Comparison of ENCODE assay signal across 21 mouse cellular contexts in the genomic region with DNA sequence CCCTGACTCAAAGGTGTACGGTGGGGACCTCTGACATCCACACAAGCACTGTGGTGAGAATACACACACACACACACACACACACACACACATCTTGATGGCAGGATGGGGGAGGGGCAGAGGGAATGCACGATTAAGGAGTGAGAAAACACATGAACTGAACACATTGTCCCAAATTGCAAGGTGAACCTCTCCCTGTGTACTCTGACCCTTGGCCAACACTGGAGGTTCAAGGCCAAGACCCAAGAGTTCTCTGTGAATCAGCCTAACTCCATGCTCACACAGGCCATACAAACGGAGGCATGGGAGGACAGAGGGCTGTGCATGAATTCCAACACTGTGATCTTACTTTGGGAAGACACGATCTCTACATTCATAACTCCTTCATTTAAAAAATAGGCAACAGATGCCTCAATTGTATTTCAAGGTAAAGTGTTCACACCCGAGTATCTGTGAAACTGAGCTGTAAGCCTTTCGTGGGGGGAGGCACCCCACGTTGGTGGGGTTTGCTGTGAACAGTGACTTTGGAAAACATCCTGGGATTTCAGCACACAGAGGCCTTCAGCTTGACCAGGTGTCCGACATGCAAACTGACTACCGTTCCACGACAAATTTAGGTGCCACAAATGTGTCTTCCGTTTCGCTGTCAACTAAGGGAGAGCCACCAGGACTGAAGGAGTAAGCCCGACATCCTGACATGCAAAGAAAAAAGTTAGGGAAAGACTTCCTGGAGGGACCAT. TPM values are rescaled to one million over a fixed set of nuclear protein-coding genes. Genes with fewer than 3 reads are reported as not detected.
DNase-seq lines count a peak whose midpoint lies in the region; ATAC-seq and TF ChIP-seq lines count a peak whose summit lies in the region.
"Had no signal": no experiment of that assay in that cellular context is flagged by ENCODE, and none has a peak within 500 bp of the region (broad histone marks: within the 10 kb centered on the region; RNA-seq: fewer than 3 reads in every experiment).

No protein-coding gene starts in this region.

- H3K4me1 ChIP-seq in megakaryocyte, embryonic 14.5 days, result peaks cover 77% of the 10 kb centered on the region
- H3K4me1 ChIP-seq in cortical plate, adult 2 months (ENCODE audit: control insufficient read depth, insufficient read depth, low read length), result no peaks in the 10 kb centered on the region

- DNase-seq in heart, adult 11 months, result peak; percentile 80
- DNase-seq in heart, adult 18-20 months, result no peak
- no peak for DNase-seq in layer of hippocampus, adult 2 months (ENCODE audit: low spot score in 2 of 2)
- no peak for DNase-seq in layer of hippocampus, adult 8-10 months (ENCODE audit: low spot score in 2 of 2)
- DNase-seq: adrenal gland, adult 8-10 months; adrenal gland, postnatal 25 days; B cell, adult 2 months; cerebellum, adult 11-12 months; cerebellum, adult 8-10 months; cerebellum, postnatal 10 days; cerebellum, postnatal 36 days; gastrocnemius, postnatal 25 days had no signal

- no peak for ATAC-seq in megakaryocyte, adult 5-6 weeks (ENCODE audit: poor library complexity, severe bottlenecking)
- ATAC-seq: activated CD4-positive, CD25-positive, alpha-beta regulatory T cell, adult 4 months; forebrain, embryonic 13.5 days; forebrain, embryonic 16.5 days had no signal

- peak overlapping the region; percentile 23 for H3K4me3 ChIP-seq in layer of hippocampus, adult 2 months
- peak overlapping the region; percentile 14 for H3K4me3 ChIP-seq in megakaryocyte, embryonic 14.5 days (replicated peaks)
- peak overlapping the region; percentile 96; the same call in 1 of the 2 replicates for H3K4me3 ChIP-seq in cortical plate, adult 2 months (ENCODE audit: insufficient read depth, low read length)
- H3K4me3 ChIP-seq: forebrain, embryonic 10.5 days; forebrain, embryonic 13.5 days; hindbrain, embryonic 12.5 days; hindbrain, embryonic 15.5 days had no signal

- H3K27ac ChIP-seq in layer of hippocampus, adult 2 months, result peak overlapping the region; percentile 43; the same call in 1 of the 2 replicates
- H3K27ac ChIP-seq in cortical plate, adult 2 months (ENCODE audit: insufficient read depth, low read length), result no peak overlapping the region
- H3K27ac ChIP-seq: forebrain, embryonic 10.5 days; forebrain, embryonic 13.5 days; hindbrain, embryonic 12.5 days; hindbrain, embryonic 15.5 days had no signal

- no peaks in the 10 kb centered on the region for H3K9me3 ChIP-seq in megakaryocyte, embryonic 14.5 days
- H3K9me3 ChIP-seq: forebrain, embryonic 10.5 days; forebrain, embryonic 13.5 days; hindbrain, embryonic 12.5 days; hindbrain, embryonic 15.5 days had no signal

- no peak for TF ChIP-seq CTCF in layer of hippocampus, adult 2 months (conservative IDR thresholded peaks at IDR 0.05)
- TF ChIP-seq CTCF in cortical plate, adult 2 months (IDR thresholded peaks at IDR 0.05; ENCODE audit: extremely low read depth, insufficient read depth, low read length), result no peak

- H3K36me3 ChIP-seq in megakaryocyte, embryonic 14.5 days (replicated peaks; ENCODE audit: low read length), result peaks cover 46% of the 10 kb centered on the region
- H3K36me3 ChIP-seq: forebrain, embryonic 10.5 days; hindbrain, embryonic 12.5 days; hindbrain, embryonic 15.5 days had no signal

- TF ChIP-seq POLR2A in cortical plate, adult 2 months (IDR thresholded peaks at IDR 0.05; ENCODE audit: extremely low read depth, insufficient read depth, low read length), result no peak

- H3K27me3 ChIP-seq in megakaryocyte, embryonic 14.5 days (replicated peaks), result peaks cover 35% of the 10 kb centered on the region

RNA-seq across cellular contexts. Expression of gene Ankrd33b, which starts 4.1 kb away (rescaled TPM):
- 10 to 100 TPM; 25.4 to 31.1 TPM for total RNA-seq in heart, adult 18-20 months (2021)
- total RNA-seq in layer of hippocampus, adult 2 months (2021), result 10 to 100 TPM; 58.7 to 59.4 TPM
- total RNA-seq in layer of hippocampus, adult 8-10 months (2022), result 10 to 100 TPM; 60.2 to 64.2 (median 61.8) TPM
- polyA plus RNA-seq in megakaryocyte, embryonic 14.5 days (2012; ENCODE audit: insufficient read depth, low replicate concordance), result 6.1 and 23.0 TPM in 2 replicates
- total RNA-seq in megakaryocyte, adult 5-6 weeks (2015), result 4.8 and 5.1 TPM in 2 replicates
- 5.8 and 9.1 TPM in 2 replicates for total RNA-seq in megakaryocyte, adult 5-6 weeks (2017)
- 33.9 and 34.5 TPM in 2 replicates for polyA plus RNA-seq in cortical plate, adult 2 months (2012; rRNA removed)

Comparison
In these comparisons a context has a peak if more than half of its experiments do, and no peak if none do; other contexts are left out.
1. H3K4me3 ChIP-seq: peak in every context shown above with its lines; median percentile 96 in cortical plate, adult 2 months; 23 in layer of hippocampus, adult 2 months; 14 in megakaryocyte, embryonic 14.5 days.